Mouse (Mus musculus): ENCODE measurements around the gene Eya3. TPM values are rescaled to one million over a fixed set of nuclear protein-coding genes. Genes with fewer than 3 reads are reported as not detected.
"Not testable (repeated sequence)": the region's sequence is repeated elsewhere in the genome, so short reads cannot be mapped to it uniquely, and the experiment has no call there.

The Eya3 gene
- polyA plus RNA-seq (2014; fragmentation: Nextera tagmentation; extraction: Ambion mirVana), result 26.4 and 26.8 TPM in 2 replicates

DNA sequence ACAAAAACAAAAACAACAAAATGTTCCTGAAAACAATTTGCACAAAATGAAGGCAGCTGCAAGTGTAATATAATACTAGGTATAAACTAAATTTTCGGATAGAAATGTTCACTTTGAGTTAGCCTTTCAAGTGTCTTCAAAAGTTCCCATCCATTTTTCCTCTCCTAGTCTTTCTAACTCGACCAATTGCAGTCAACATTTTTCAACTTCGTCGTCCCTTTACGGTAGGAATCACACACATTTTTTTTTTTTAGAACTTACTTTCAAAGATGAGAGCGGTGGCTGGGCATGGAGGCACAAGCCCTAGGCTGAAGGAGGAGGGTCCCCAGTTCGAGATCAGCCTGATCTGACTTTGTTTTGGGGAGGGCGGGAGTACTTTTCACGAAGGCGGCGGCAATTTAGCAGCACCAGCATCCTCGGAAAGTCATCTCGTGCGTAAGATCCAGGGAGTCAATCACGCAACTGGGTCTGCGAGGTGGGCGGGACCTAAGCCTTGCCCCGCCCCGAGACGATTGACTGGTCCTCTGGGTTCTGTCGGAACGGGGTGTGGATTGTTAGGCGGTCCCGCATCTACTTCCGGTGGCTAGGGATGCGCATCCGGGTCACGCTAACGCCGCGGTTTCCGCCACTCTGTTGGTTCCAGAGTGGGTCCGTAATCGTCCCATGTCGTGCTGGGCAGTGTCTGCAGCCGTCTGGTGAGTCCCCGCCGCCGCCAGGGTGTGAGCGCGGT is at the start of gene Eya3:
Gene Eya3 (plus strand): TSS at position 527 of the 730 bp plus-strand sequence.
- under 1% methylated on average over 41 of the region's 41 CpGs for WGBS
- peak; percentile 99 for DNase-seq (ENCODE audit: low spot score, missing footprints)
- H3K4me3 ChIP-seq (ENCODE audit: low read depth, low read length), result peak within 1 kb of the TSS; percentile 95

DNA sequence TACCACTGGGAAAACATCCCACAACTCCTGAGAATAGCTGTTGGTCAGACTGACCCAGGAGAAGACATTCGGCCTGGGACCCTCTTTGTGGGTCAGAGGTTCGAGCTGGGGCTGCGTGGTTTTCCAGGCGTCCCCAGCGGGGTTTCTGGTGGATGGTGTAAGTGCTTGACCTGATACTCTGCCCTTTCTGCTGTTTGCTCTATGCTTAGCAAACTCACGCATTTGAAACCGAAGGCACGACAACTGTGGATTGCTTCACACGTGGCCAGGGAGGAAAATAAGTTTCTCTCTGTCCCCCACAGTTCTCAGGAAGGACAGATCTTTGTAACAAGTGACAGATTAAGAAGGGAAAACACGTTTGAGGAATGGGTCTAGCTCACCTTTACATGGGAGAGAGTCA is 48.1 kb upstream of the Eya3 start:
- Histone ChIP-seq H3K9me3 (ENCODE audit: control insufficient read depth, low read length) (no peaks in the 10 kb centered on the region), H3K36me3 (ENCODE audit: control insufficient read depth, insufficient read depth, low read length) (no peaks in the 10 kb centered on the region), H3K27ac (ENCODE audit: low read depth, low read length) (no peak overlapping the region), H3K27me3 (ENCODE audit: control insufficient read depth, insufficient read depth, low read length) (no peaks in the 10 kb centered on the region), H3K4me2 (no peak overlapping the region), H3K4me3 (ENCODE audit: low read depth, low read length) (no peak overlapping the region), H3K9ac (ENCODE audit: low read length) (no peak overlapping the region), H3K4me1 (ENCODE audit: control insufficient read depth, insufficient read depth, low read length) (no peaks in the 10 kb centered on the region)
- DNase-seq (ENCODE audit: low spot score, missing footprints), result peak; percentile 12
- ATAC-seq (ENCODE audit: low FRiP score), result no peak
- 84% methylated on average over 10 of the region's 10 CpGs for WGBS

More for the DNA sequence above, at the start of gene Eya3:
- H3K27ac ChIP-seq (ENCODE audit: low read depth, low read length), result peak within 1 kb of the TSS; percentile 65
- H3K9me3 ChIP-seq (ENCODE audit: control insufficient read depth, low read length), result no peaks in the 10 kb centered on the region
- peak within 1 kb of the TSS; percentile 91 for H3K4me2 ChIP-seq
- H3K36me3 ChIP-seq (ENCODE audit: control insufficient read depth, insufficient read depth, low read length), result no peaks in the 10 kb centered on the region
- peak; percentile 99 for ATAC-seq (ENCODE audit: low FRiP score)
- H3K4me1 ChIP-seq (ENCODE audit: control insufficient read depth, insufficient read depth, low read length), result peaks cover 4% of the 10 kb centered on the region; the same call in 1 of the 2 replicates
- peak within 1 kb of the TSS; percentile 85 for H3K9ac ChIP-seq (ENCODE audit: low read length)
- H3K27me3 ChIP-seq (ENCODE audit: control insufficient read depth, insufficient read depth, low read length), result no peaks in the 10 kb centered on the region

DNA sequence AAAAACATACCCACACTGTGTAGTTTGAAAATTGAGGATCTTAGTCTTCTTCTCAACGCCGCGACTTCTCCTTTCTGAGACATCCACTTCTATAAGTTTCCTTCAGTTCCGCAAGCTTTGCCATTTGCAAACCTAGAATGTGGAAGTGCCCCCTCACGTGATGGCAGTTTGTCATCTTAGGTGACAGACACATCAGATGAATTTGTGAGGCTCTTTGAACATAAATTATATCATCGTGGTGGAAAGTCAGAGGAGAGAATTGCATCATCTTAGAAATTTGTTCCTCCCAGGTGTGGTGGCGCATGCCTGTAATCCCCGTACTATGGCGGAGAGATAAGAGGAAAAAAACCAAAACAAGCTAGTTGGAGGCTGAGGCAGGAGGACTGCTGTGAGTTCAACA is 45.8 kb upstream of the Eya3 start:
- ATAC-seq (ENCODE audit: low FRiP score), result no peak
- Histone ChIP-seq H3K9ac (ENCODE audit: low read length) (no peak overlapping the region), H3K4me2 (no peak overlapping the region), H3K4me1 (ENCODE audit: control insufficient read depth, insufficient read depth, low read length) (no peaks in the 10 kb centered on the region), H3K36me3 (ENCODE audit: control insufficient read depth, insufficient read depth, low read length) (no peaks in the 10 kb centered on the region), H3K4me3 (ENCODE audit: low read depth, low read length) (no peak overlapping the region), H3K27ac (ENCODE audit: low read depth, low read length) (no peak overlapping the region), H3K27me3 (ENCODE audit: control insufficient read depth, insufficient read depth, low read length) (no peaks in the 10 kb centered on the region), H3K9me3 (ENCODE audit: control insufficient read depth, low read length) (no peaks in the 10 kb centered on the region)
- WGBS, result 92% methylated on average over 9 of the region's 9 CpGs
- no peak for DNase-seq (ENCODE audit: low spot score, missing footprints)

DNA sequence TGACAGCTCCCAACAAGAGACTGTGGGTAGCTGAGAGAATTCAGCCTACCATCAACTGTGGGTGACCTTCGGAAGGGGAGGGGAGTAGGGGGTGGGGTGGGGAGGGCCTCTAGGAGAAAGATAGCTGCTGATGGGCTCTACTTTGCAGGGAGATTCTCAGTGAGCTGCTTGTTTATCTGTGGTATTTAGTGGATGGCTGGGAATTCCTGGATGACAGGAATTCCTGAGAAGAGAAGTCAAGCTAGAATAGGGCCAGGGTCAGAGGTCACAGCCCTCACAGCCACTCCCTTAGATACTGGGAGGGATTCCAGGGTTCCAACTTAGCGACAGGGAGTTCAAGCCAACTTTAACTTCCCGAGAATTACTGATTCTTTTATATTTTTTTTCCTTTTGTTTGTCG is 44.6 kb upstream of the Eya3 start:
- peak; percentile 33 for DNase-seq (ENCODE audit: low spot score, missing footprints)
- no peaks in the 10 kb centered on the region for H3K36me3 ChIP-seq (ENCODE audit: control insufficient read depth, insufficient read depth, low read length)
- H3K9ac ChIP-seq (ENCODE audit: low read length), result no peak overlapping the region
- ATAC-seq (ENCODE audit: low FRiP score), result no peak
- no peaks in the 10 kb centered on the region for H3K4me1 ChIP-seq (ENCODE audit: control insufficient read depth, insufficient read depth, low read length)
- WGBS, result 21% methylated on average over 4 of the region's 4 CpGs
- no peaks in the 10 kb centered on the region for H3K27me3 ChIP-seq (ENCODE audit: control insufficient read depth, insufficient read depth, low read length)
- H3K4me3 ChIP-seq (ENCODE audit: low read depth, low read length), result no peak overlapping the region
- no peaks in the 10 kb centered on the region for H3K9me3 ChIP-seq (ENCODE audit: control insufficient read depth, low read length)
- no peak overlapping the region for H3K27ac ChIP-seq (ENCODE audit: low read depth, low read length)
- H3K4me2 ChIP-seq, result no peak overlapping the region

DNA sequence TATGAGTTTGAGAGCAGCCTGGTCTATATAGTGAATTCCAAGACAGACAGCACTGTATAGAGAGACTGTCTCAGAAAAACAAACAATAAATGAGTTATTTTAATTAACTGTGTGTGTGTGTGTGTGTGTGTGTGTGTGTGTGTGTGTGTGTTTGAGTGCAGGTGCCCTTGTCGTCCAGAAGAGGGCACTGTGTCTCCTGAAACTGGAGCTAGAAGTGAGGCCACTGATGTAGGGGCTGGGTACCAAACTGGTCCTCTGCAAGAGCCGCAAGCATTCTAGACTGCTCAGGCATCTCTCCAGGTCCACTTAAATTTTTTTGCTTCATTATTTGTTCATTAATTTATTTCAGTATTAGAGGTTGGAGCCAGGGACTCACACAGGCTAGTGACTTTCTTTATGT is 39.9 kb upstream of the Eya3 start:
- 93% methylated on average over 2 of the region's 2 CpGs for WGBS
- H3K27ac ChIP-seq (ENCODE audit: low read depth, low read length), result no peak overlapping the region
- no peak overlapping the region for H3K9ac ChIP-seq (ENCODE audit: low read length)
- DNase-seq (ENCODE audit: low spot score, missing footprints), result no peak
- no peak overlapping the region for H3K4me3 ChIP-seq (ENCODE audit: low read depth, low read length)
- no peaks in the 10 kb centered on the region for H3K27me3 ChIP-seq (ENCODE audit: control insufficient read depth, insufficient read depth, low read length)
- no peak overlapping the region for H3K4me2 ChIP-seq
- H3K9me3 ChIP-seq (ENCODE audit: control insufficient read depth, low read length), result no peaks in the 10 kb centered on the region
- H3K4me1 ChIP-seq (ENCODE audit: control insufficient read depth, insufficient read depth, low read length), result no peaks in the 10 kb centered on the region
- no peaks in the 10 kb centered on the region for H3K36me3 ChIP-seq (ENCODE audit: control insufficient read depth, insufficient read depth, low read length)
- ATAC-seq (ENCODE audit: low FRiP score), result no peak

DNA sequence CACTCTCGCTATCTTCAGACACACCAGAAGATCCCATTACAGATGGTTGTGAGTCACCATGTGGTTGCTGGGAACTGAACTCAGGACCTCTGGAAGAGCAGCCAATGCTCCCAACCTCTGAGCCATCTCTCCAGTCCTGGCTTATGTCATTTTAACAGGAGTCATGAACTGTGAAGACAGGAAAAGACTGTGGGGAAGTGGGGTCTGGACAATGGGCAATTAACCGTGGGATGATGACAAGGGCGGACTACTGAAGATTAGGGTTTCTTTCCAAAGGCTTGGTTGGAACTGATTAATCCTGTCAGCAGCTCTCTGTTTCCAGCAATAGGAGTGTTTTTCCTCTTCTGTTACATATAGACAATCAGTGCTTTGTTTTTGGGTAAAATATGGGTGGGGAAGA is 39.0 kb upstream of the Eya3 start:
- Histone ChIP-seq H3K4me3 (ENCODE audit: low read depth, low read length) (no peak overlapping the region), H3K36me3 (ENCODE audit: control insufficient read depth, insufficient read depth, low read length) (no peaks in the 10 kb centered on the region), H3K27ac (ENCODE audit: low read depth, low read length) (no peak overlapping the region), H3K27me3 (ENCODE audit: control insufficient read depth, insufficient read depth, low read length) (no peaks in the 10 kb centered on the region), H3K4me1 (ENCODE audit: control insufficient read depth, insufficient read depth, low read length) (no peaks in the 10 kb centered on the region), H3K9ac (ENCODE audit: low read length) (no peak overlapping the region), H3K9me3 (ENCODE audit: control insufficient read depth, low read length) (no peaks in the 10 kb centered on the region), H3K4me2 (no peak overlapping the region)
- ATAC-seq (ENCODE audit: low FRiP score), result no peak
- 91% methylated on average over 3 of the region's 3 CpGs for WGBS
- no peak for DNase-seq (ENCODE audit: low spot score, missing footprints)

DNA sequence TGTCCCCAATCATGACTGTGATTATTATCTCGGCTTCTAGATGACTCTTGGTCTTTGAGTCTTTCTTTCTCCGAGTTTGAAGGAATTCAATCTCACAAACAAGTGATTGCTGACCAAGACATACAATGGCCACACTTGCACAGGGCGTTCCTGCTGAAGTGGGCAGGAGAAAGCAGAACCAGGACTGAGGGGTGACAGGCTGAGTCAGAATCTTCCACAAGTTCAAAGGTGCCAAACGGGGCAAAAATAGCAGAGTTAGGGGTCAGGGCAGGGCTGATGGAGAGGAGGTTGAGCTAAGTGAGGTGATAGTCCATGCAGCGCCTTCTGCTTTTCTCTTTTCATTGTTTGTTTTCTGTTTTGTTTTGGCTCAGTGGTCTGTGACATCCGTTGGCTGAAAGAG is 38.3 kb upstream of the Eya3 start:
- H3K4me2 ChIP-seq, result no peak overlapping the region
- ATAC-seq (ENCODE audit: low FRiP score), result no peak
- DNase-seq (ENCODE audit: low spot score, missing footprints), result no peak
- H3K9ac ChIP-seq (ENCODE audit: low read length), result no peak overlapping the region
- no peaks in the 10 kb centered on the region for H3K36me3 ChIP-seq (ENCODE audit: control insufficient read depth, insufficient read depth, low read length)
- no peaks in the 10 kb centered on the region for H3K9me3 ChIP-seq (ENCODE audit: control insufficient read depth, low read length)
- H3K4me1 ChIP-seq (ENCODE audit: control insufficient read depth, insufficient read depth, low read length), result no peaks in the 10 kb centered on the region
- no peaks in the 10 kb centered on the region for H3K27me3 ChIP-seq (ENCODE audit: control insufficient read depth, insufficient read depth, low read length)
- H3K4me3 ChIP-seq (ENCODE audit: low read depth, low read length), result no peak overlapping the region
- 88% methylated on average over 6 of the region's 6 CpGs for WGBS
- no peak overlapping the region for H3K27ac ChIP-seq (ENCODE audit: low read depth, low read length)

DNA sequence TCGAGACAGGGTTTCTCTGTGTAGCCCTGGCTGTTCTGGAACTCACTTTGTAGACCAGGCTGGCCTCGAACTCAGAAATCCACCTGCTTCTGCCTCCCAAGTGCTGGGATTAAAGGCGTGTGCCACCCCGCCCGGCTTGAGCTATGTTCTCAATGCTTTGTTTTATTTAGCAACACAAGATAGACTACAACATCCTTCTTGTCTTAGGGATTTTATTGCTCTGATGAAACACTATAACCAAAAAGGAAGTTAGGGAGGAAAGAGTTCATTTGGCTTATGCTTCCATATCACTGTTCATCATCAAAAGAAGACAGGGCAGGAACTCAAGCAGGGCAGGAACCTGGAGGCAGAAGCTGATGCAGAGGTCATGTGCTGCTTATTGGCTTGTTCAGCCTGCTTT is 37.5 kb upstream of the Eya3 start:
- H3K4me3 ChIP-seq (ENCODE audit: low read depth, low read length); H3K9ac ChIP-seq (ENCODE audit: low read length); H3K9me3 ChIP-seq (ENCODE audit: control insufficient read depth, low read length); H3K36me3 ChIP-seq (ENCODE audit: control insufficient read depth, insufficient read depth, low read length); H3K4me2 ChIP-seq; ATAC-seq (ENCODE audit: low FRiP score); H3K4me1 ChIP-seq (ENCODE audit: control insufficient read depth, insufficient read depth, low read length); H3K27ac ChIP-seq (ENCODE audit: low read depth, low read length); H3K27me3 ChIP-seq (ENCODE audit: control insufficient read depth, insufficient read depth, low read length); DNase-seq (ENCODE audit: low spot score, missing footprints): not testable (repeated sequence)
- WGBS, result 90% methylated on average over 4 of the region's 5 CpGs

DNA sequence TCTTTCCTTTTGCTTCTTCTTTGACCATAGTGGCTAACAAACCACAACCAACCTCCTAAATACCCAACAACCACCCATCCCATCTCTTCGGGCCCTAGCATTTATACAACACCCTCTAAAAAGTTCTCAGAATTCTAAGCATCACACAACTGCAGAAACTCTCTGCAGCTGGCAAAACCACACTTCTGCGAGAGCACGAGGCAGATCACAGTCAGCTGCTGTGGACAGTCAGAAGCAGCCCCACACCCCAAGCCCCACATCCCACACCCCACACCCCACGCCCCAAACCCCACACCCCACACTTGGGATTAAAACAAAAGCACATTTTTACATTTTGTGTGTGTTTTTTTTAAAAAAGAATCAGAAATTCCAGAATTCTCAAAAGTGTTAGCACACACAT is 35.3 kb upstream of the Eya3 start:
- 81% methylated on average over 4 of the region's 4 CpGs for WGBS
- no peak overlapping the region for H3K27ac ChIP-seq (ENCODE audit: low read depth, low read length)
- no peak for ATAC-seq (ENCODE audit: low FRiP score)
- H3K4me2 ChIP-seq, result no peak overlapping the region
- no peak overlapping the region for H3K9ac ChIP-seq (ENCODE audit: low read length)
- H3K9me3 ChIP-seq (ENCODE audit: control insufficient read depth, low read length), result no peaks in the 10 kb centered on the region
- no peaks in the 10 kb centered on the region for H3K27me3 ChIP-seq (ENCODE audit: control insufficient read depth, insufficient read depth, low read length)
- DNase-seq (ENCODE audit: low spot score, missing footprints), result no peak
- H3K36me3 ChIP-seq (ENCODE audit: control insufficient read depth, insufficient read depth, low read length), result no peaks in the 10 kb centered on the region
- no peak overlapping the region for H3K4me3 ChIP-seq (ENCODE audit: low read depth, low read length)
- no peaks in the 10 kb centered on the region for H3K4me1 ChIP-seq (ENCODE audit: control insufficient read depth, insufficient read depth, low read length)

Data from midbrain, embryonic 11.5 days (tissue).